Mouse (Mus musculus) urinary bladder, postnatal 25 days (tissue): ENCODE data around the gene Olfml2a.

Source experiments
- DNase-seq: peaks from one replicate; pipeline ENCODE4 v3.0.0; 2022; ENCODE audit warnings: low spot score

Olfml2a gene

GRCm38 (mm10) chr2:38938007-38938406, 6.2 kb downstream of the Olfml2a start:
- DNase-seq: no peak

- no peak for DNase-seq
Observed at GRCm38 (mm10) chr2:38939047-38939446, 7.3 kb downstream of the Olfml2a start.

GRCm38 (mm10) chr2:38941426-38941825, 9.6 kb downstream of the Olfml2a start:
- DNase-seq: no peak

- no peak for DNase-seq
Observed at GRCm38 (mm10) chr2:38941898-38942297, 10.1 kb downstream of the Olfml2a start.

- no peak for DNase-seq
Observed at GRCm38 (mm10) chr2:38943161-38943560, 11.4 kb downstream of the Olfml2a start.

GRCm38 (mm10) chr2:38943977-38944376, 12.2 kb downstream of the Olfml2a start:
- DNase-seq: no peak

GRCm38 (mm10) chr2:38944460-38945161, 12.8 kb downstream of the Olfml2a start:
- DNase-seq: no peak

- no peak for DNase-seq
Observed at GRCm38 (mm10) chr2:38947566-38947965, 15.8 kb downstream of the Olfml2a start.

- DNase-seq: no peak
Observed at GRCm38 (mm10) chr2:38950281-38950719, 18.5 kb downstream of the Olfml2a start.

GRCm38 (mm10) chr2:38953152-38953883, 21.5 kb downstream of the Olfml2a start:
- DNase-seq: no peak

GRCm38 (mm10) chr2:38956062-38956461, 24.3 kb downstream of the Olfml2a start:
- no peak for DNase-seq

GRCm38 (mm10) chr2:38957671-38958223, 26.0 kb downstream of the Olfml2a start:
- no peak for DNase-seq

- no peak for DNase-seq
Observed at GRCm38 (mm10) chr2:38964198-38964597, 32.4 kb downstream of the Olfml2a start.

- DNase-seq: no peak
Observed at GRCm38 (mm10) chr2:38969650-38970049, 37.9 kb downstream of the Olfml2a start.

- no peak for DNase-seq
Observed at GRCm38 (mm10) chr2:38970057-38970456, 38.3 kb downstream of the Olfml2a start.

- DNase-seq: no peak
Observed at GRCm38 (mm10) chr2:38973223-38973622, 41.4 kb downstream of the Olfml2a start.

- no peak for DNase-seq
Observed at GRCm38 (mm10) chr2:38973701-38974100, 41.9 kb downstream of the Olfml2a start.

- no peak for DNase-seq
Observed at GRCm38 (mm10) chr2:38974171-38974570, 42.4 kb downstream of the Olfml2a start.

GRCm38 (mm10) chr2:38975181-38975580, 43.4 kb downstream of the Olfml2a start:
- no peak for DNase-seq

- no peak for DNase-seq
Observed at GRCm38 (mm10) chr2:38975941-38976805, 44.4 kb downstream of the Olfml2a start.

- no peak for DNase-seq
Observed at GRCm38 (mm10) chr2:38977837-38978236, 46.1 kb downstream of the Olfml2a start.

GRCm38 (mm10) chr2:38983456-38983855, 51.7 kb downstream of the Olfml2a start:
- DNase-seq: no peak
